Mouse (Mus musculus) left cerebral cortex, adult 11 months (tissue): ENCODE measurements at regions not wholly inside any gene's neighbourhood (a gene's known extent, or its start where the extent isn't known, plus 50 kb on each side); places are given as distances from the start of the nearest gene placed in this dataset.
A peak's percentile ranks its signal among the peaks of the same experiment; 100 is the strongest.

Experiments used
- DNase-seq: peaks from one replicate; pipeline ENCODE4 v3.0.0; 2022; ENCODE audit warnings: low spot score

DNA sequence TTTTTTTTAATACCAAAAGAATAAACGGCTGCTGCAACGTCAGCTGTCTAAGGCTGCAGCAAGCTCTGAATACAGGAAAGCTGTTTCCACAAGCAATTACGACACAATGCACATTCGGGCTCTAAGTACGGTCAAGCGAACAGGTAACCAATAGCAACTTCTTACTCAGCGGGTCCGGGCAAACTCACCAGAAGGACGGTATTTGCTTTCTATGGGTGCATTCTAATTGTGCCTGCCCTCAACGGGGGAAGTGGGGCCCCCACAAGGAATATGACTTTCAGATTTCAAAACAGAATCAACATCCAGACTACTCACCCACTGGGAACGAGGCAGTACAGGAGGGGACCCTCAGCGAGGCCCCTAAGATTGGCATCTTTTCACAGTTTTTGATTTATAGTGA lies 280.1 kb upstream of the Sash1 start:
- DNase-seq, result no peak

DNA sequence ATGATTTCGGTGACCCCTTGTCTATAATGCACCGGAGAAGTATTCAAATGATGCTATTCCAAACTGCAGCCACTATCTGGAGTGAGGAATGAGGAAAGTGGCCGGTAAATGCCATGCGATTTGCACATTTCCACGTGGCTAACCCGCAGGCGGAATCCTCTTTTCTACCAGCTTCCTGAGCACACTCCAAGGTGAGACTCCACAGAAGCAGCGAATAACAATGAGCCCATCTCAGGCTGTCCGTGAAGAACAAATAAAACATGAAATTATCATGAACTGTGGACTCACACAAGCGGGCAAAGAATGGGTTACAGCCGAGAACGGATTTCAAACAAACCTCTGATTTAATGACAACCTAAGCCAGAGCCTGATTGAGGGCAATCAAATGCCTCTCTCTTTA lies 279.7 kb upstream of the Sash1 start:
- DNase-seq, result no peak

DNA sequence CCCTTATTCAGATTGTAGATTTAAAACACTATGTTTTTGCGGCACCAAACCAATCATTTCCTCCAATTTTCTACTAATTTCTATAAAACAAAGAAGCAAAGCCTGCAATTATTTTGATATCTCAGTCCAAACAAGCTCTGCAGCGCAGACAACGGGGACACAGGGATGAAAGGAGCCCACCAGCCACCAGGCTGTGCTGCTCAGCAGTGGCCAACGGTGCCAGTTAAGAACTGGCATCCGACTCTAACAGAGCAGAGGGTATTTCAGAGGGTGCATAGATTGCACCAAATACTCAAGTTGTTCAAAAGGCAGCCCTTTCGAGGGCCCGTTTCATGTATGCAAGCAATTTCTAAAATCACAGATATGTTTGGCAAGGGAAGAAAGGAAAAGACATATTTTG lies 278.5 kb upstream of the Sash1 start:
- DNase-seq, result no peak

DNA sequence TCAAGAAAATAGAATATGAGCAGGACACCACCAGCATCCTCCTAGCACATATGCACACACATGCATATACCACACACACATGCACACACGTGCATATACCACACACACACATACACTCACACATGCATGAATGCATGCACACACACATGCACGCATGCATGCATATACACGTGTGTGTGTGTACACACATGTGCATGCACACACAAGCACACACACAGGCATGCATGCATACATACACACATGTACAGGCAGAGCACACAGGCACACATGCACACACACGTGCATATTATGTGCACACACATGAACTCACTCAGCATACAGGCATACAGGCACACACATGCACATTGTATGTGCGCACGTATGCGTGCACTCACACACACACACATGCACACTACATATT lies 275.7 kb upstream of the Sash1 start:
- DNase-seq, result no peak

DNA sequence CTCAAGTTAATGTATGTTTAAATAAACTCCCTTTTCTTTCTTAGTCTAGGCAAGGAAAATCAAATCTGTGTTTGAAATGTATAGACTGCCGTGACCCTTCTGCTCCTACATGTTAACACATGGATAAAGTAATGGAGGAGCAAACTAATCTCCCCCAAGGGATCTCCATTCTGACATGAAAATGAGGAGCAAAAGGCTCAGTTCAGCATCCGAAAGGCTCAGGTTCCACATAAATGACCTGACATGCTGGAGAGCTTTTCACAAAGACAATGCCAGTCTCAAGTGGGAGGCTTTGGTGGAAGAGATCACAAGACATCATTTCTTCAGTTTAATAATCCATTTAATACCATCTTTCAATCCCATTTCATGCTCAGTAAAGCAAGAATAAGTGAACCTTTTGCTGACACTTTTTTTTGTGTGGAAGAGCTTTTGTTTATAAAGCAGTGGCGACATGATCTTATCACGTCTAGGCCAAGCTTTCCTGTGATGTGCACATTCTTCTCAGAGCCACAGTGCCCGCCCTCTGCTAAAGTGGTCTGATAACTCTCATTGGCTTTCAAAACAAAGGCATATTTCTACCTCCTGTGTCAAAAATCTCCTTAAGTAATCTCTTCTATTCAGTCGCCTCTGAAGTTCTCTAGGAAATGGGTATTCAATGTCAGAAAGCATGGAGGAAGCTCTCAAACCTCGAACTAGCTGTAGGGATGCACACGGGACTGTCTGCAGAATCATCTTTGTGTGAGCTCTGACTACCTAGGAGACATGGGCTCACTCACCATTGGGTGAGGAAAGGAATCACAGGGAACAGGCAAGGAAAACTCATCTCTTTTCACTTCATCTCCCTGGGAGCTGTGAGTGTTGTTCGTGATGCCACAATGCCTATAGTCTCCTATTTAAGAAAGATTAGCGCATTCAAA lies 271.7 kb upstream of the Sash1 start:
- no peak for DNase-seq

DNA sequence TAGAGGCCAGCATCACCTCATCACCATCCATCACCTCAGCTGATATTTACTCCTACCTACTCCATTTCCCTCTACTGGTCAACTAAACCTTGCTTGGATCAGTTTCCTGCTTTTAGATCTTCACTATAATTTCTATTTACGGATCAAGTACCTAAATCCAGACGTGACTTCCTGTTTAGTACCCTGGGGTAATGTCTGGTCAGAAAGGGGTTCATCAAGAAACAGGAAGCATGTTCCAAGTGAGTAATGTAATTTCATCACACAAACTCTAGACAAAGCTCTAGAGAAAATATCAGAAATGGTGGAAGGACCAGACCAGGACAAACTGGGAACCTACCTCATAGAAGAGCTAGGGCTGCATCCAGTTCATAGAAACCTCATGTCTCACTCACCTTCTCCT lies 250.2 kb upstream of the Sash1 start:
- no peak for DNase-seq

DNA sequence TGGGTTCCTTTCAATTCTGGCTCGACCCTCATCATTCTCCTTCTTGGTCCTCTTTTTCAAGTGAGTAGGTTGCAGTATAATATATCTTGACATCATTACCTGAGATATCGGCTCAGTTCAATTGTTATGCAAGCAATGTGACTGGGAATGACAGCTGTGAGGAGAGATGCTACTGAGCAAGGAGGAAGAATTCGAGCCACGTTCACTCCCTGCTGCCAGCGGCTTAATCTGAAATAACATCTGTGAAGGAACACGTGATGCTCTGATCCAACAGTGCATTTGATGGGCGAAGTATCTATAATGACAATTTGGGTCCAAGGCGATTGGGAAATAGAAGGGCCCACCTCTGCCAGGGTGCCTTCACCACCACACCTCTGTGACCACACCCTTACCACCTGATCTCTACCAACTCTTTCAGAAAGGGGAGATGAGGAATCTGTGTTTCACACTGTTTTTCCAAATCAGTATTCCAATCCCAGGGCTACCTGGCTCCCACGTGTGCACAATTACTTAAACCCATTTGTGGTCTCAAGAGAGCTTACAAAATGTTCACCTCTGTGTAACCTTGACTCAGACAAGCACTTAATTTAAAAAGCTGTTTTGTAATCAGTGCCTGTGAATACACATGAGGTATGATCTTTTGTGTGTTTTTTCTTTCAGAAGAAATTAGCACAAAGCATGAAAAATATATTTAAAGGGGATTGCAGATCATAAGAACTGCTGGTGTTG lies 248.6 kb upstream of the Sash1 start:
- DNase-seq, result no peak

DNA sequence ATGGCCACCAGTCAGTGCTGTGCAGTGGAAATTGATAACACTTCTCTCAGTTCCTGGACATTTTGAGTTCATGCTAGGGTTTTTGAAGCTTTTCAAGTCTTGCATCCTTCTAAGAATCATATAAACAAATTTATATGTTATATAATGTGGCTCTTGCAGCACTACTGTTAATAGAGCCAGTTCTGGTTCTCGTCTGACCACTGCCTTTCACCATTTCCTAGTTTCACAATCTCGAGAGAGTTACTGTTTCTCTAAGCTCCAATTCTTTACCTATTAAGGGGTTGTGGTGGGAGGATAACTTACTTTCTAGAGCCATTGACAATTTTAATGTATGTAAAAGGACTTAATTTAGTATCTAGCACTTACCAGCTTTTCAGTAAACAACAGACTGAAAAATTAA lies 244.2 kb upstream of the Sash1 start:
- no peak for DNase-seq

DNA sequence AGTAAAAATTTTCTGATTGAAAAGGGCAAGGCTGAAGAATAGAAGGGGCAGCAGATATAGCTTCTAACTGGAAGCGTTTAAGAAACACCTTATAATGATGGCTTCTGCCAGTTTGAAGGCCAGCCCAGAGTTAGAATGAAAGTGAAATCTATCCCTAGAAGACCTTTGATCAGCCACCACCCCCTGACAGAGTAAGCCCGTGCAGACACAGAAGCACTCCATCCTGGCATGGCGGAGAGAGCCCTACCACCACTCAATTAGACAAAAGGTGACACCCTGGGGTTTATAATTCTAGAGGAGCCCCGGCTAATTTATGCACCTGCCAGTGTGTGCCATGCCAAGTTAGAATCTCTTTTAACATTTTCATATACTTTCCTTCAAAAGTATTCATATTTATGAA lies 233.4 kb upstream of the Sash1 start:
- DNase-seq, result no peak

DNA sequence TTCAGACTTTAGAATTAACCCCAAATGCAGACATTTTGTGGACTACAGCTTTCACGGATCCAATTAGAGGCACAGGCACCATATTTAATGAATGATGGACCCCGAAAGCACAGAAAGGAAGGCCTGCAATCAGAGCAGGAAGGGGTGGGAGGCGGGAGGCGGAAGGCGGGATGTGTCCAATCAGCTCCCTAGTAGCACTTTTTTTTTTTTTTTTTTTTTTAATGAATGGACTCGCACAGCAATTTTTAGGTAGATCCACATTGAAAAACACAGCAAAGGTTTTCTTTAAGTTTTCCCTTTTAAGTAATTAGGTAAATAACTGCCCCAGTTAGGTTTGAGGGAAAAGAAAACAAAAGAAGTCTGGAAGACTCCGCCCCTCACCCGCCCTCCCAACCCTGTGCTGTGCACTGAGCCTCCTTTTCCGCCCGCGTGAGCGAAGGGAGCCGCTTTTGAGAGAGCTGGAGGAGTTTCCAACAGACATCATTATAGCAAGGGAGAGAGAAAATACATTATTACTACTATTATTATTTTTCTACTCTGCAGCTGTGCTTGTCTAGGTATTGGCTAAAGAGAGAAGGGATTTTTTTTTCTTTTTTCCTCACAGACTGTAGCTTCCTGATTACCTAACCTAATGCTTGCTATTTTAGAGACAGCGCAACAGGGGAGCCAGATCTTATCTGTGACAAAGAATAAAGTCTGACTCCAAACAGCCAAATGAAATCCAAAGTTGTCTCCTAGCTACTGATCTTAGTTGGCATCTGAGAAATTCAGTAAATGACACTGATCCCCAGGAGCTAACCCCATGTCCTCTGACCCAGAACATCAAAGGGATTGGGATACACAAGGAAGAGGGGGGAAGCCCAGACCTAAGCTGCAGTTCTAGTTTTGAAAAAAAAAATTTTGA lies 232.0 kb upstream of the Sash1 start:
- DNase-seq, result no peak

DNA sequence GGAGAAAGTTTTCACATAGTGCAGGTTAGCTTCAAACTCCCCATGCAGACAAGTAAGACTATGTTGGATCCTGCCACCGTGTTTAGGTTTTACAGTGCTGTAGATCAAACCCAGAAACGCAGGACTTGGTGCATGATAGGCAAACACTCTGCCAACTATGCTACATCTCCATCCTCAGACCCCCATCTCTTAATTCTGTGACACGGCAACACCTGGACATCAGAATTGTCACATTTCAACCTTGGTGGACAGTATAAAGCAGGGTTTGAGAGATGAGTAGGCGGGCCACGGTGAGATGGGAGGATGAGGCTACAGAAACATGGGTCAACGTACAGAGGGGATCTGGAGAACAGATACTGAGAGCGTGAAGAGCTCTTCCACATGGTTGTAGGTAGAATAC lies 231.3 kb upstream of the Sash1 start:
- no peak for DNase-seq

DNA sequence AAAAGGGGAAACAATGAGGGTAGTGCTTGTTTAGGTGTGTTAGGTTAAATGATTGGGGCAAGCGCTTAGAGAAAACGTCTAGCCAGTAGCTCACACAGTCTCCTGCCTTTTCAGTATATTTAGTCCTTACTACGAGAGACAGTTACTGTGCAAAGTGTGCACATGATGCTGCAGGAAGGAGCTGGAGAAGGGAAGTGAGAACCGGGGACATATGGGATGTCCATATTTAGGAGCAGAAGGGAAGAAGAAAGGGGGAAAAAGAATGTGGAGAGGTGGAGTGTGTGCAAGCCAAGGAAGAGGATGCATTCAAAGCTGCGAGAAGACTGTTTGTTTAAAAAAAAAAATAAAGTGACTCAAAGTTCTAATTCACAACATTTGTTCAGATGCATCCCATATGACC lies 227.8 kb upstream of the Sash1 start:
- peak; percentile 34 for DNase-seq

DNA sequence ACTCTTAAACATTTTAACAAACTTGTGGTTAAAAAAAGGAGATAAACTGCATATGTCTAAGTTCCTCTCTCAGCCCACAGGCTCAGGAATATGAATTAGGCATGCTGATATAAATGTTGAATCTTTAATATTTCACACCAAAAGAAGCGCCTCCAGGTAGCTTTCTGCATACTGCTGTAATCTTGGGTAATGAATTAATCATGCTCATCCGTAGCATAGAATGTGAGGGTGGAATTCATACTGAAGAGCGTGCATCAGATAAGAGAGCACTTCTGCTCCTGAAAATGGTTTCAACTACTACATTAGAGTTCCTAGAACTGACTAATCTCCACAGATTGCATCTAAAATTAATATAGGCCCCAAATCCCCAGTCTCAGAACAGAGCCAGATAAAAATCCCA lies 225.2 kb upstream of the Sash1 start:
- DNase-seq, result no peak

DNA sequence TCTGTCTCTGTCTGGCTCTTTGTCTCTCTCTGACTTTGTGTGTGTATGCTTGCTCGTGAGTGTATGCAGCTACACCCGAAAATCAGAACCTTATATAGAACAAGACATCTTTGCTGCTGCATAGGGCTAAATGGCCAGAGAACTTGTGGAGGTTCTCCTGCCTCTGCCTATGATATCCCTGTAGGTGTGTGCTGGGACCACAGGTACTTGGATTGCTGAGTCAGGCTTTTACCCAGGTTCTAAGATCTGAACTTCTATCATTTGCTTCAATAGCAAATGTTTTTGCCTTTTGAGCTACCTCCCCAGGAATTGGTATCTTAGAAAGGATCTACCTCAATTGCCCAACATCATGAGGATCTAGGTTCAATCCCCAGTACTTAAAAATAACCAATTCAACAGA lies 210.3 kb upstream of the Sash1 start:
- DNase-seq, result no peak

DNA sequence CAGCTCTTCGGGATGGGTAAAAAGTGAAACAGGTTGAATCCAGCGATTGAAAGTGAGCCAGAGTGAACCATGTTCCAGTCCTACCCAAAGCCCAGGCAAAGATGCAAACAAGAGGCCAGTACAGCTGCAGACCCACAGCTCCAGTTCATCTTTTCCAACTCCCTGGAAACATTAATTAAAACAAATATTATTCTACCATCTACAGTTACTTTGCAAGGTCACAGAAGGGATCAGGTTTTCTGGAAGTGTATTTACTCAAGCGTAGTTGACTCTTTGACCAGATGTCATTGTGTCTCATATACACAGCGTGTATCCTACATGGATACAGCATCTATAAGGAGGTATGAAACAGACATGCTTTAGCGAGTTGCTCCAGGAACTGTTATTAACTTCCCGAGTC lies 209.3 kb upstream of the Sash1 start:
- no peak for DNase-seq

DNA sequence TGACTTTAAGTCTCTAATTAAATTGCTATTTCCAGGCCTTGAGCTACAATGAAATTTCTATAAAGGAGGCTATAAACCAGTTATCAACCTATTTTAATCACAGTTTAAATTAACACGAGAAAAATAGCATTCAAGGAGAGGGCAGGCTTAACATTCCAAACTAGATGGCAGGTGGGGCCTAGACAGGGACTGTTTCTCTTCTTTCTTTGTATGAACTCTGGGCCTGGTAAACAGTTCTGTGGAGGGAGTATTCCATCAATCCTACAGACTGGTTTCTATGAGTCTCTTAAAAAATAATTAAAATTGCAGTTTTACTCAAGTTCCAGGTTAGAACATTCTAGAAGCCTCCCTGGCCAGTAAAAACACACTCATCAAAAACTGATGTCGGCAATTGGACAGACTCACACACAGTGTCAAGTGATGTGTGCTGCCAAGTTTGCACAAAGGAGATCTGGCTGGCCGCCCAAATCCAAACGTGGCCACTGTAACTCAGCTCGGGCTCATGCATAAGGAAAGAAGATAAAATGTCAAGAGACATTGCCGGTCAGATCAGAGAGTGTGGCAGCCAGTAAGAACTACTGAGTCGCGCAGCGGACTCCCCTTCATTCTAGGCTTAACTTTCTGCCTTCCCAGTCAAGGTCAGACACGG lies 206.5 kb upstream of the Sash1 start:
- DNase-seq, result no peak

DNA sequence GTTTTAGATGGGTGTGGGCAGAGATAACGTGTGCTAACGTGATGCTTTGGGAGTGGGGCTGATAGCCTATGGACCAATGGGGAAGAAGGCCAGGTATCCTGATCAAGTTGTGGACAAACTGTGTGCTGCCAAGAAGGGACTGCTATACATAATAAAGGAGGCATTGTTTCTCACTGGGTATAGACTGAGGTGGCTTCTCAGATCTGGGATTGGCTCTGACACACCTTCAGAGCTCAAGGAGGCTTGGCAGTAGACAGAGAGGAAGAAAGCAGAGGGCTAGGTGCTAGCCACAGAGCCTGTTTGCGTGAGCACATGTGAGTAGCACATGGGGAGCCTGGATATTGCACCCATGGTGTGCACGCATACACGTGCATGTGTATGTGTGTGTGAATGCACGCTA lies 205.1 kb upstream of the Sash1 start:
- no peak for DNase-seq

DNA sequence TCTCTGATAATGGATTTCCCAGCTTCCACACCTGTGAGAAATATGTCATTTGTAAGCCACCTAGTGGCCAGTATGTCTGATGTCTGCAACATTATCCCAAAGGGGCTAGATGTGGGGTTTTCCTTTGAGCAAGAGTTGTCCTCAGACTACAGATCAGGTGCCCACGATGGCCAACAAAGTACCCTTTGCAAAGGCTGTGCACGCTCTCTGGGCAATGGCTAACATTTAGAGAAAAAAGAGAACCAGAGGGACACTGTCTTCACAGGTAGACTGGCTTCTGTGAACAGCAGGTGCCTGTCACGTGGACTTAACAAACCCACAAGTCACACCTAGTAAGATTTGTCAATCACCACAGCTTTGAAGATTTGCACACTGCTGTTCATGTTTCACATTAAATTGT lies 202.0 kb upstream of the Sash1 start:
- DNase-seq, result no peak

DNA sequence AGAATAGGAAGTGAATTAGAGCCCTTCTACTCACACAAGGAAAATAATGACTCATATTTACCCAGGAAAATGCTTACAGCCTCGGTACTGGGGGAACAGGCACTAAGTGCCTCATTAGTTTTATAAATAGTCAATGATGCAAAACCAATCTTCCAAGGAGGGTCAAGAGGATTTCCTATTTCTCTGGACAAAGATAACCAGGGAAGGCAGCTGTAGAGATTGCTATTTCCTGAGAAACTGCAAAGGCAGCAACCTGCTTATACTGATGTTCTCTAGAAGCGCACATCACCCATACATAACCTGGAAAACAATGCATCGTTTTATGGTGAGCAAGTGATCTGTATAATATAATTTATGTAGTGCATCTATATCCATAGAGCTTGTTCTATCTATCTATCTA lies 201.3 kb upstream of the Sash1 start:
- DNase-seq, result no peak

DNA sequence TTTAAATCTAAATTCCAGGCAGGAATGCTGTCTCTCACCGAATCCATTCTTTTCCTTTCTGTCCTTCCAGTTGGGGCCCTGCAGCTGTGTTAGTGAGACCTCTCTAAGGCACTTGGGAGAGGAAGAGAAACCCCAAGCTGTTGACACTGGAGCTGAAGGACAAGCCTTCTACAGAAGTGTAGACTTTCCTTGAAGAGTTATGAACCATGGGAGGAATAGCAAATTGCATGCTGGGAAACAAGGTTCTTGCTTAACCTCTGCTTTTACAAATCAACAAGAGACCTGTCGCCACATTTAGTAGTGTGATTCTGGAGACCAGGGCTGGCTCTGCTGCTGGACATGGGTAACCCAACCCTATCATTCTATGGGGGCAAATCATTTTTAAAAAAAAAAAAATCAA lies 200.8 kb upstream of the Sash1 start:
- no peak for DNase-seq

DNA sequence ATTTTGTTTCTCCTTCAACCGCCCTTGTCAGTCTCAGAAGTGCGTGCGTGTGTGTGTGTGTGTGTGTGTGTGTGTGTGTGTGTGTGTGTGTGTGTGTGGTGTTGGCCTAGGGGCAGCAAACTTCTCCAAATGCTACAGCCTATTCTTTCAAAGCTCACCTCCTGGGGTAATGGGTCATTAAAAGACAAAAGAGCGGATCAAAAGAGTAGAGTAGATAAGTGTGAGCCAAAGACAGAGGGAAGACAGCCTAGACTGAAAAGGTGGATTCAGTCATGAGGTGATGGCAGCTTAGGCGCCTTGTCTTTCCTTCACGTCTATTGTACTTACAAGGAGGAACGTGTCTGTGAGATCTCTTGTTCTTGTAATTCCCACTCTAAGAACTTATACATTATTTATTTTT lies 199.6 kb upstream of the Sash1 start:
- DNase-seq, result no peak

DNA sequence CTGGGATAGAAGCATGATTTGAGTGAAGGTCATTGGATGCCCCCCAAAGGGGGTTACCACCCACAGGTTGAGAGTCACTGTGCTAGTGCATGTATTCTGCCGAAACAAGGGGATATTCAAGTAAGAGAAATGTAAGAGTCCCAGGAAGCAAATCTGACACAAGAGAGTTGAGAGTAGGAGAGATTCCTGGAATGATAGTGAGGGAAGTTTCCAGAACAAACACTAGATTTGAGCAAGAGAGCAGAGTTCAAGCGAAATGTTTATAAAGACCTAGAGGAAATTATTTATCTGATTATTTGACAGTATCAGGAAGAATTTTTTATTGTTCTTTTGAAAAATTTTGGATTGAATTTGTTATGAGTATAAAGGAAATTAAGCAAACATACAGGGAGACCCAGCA lies 189.0 kb upstream of the Sash1 start:
- DNase-seq, result no peak
